Mouse (Mus musculus): ENCODE measurements around the gene Gm49387. TPM values are rescaled to one million over a fixed set of nuclear protein-coding genes. Genes with fewer than 3 reads are reported as not detected.
A peak's percentile ranks its signal among the peaks of the same experiment; 100 is the strongest.

Gm49387 gene
- total RNA-seq, 2 experiments from 2014 or later: not detected

GRCm38 (mm10) chr14:31662555-31663211 is 22.0 kb upstream of the Gm49387 start:
- DNase-seq (ENCODE audit: low spot score): peak; percentile 89

GRCm38 (mm10) chr14:31661671-31662554 is 21.2 kb upstream of the Gm49387 start:
- DNase-seq (ENCODE audit: low spot score): peak; percentile 92

- no peak for DNase-seq (ENCODE audit: low spot score)
Measured at GRCm38 (mm10) chr14:31660312-31661093, 19.8 kb upstream of the Gm49387 start.

- peak; percentile 79 for DNase-seq (ENCODE audit: low spot score)
Measured at GRCm38 (mm10) chr14:31659501-31660181, 19.0 kb upstream of the Gm49387 start.

- no peak for DNase-seq (ENCODE audit: low spot score)
Measured at GRCm38 (mm10) chr14:31658126-31658680, 17.5 kb upstream of the Gm49387 start.

GRCm38 (mm10) chr14:31656857-31657645 is 16.4 kb upstream of the Gm49387 start:
- peak; percentile 75 for DNase-seq (ENCODE audit: low spot score)

- DNase-seq (ENCODE audit: low spot score): no peak
Measured at GRCm38 (mm10) chr14:31656386-31656785, 15.7 kb upstream of the Gm49387 start.

- DNase-seq (ENCODE audit: low spot score): no peak
Measured at GRCm38 (mm10) chr14:31655406-31655805, 14.7 kb upstream of the Gm49387 start.

- no peak for DNase-seq (ENCODE audit: low spot score)
Measured at GRCm38 (mm10) chr14:31654816-31655215, 14.1 kb upstream of the Gm49387 start.

GRCm38 (mm10) chr14:31653101-31653875 is 12.6 kb upstream of the Gm49387 start:
- DNase-seq (ENCODE audit: low spot score): no peak

GRCm38 (mm10) chr14:31652624-31653023 is 11.9 kb upstream of the Gm49387 start:
- DNase-seq (ENCODE audit: low spot score): no peak

GRCm38 (mm10) chr14:31652106-31652505 is 11.4 kb upstream of the Gm49387 start:
- no peak for DNase-seq (ENCODE audit: low spot score)

- DNase-seq (ENCODE audit: low spot score): no peak
Measured at GRCm38 (mm10) chr14:31651206-31651605, 10.5 kb upstream of the Gm49387 start.

- no peak for DNase-seq (ENCODE audit: low spot score)
Measured at GRCm38 (mm10) chr14:31650347-31650746, 9.7 kb upstream of the Gm49387 start.

- DNase-seq (ENCODE audit: low spot score): no peak
Measured at GRCm38 (mm10) chr14:31647991-31648390, 7.3 kb upstream of the Gm49387 start.

- no peak for DNase-seq (ENCODE audit: low spot score)
Measured at GRCm38 (mm10) chr14:31645920-31646319, 5.2 kb upstream of the Gm49387 start.

- DNase-seq (ENCODE audit: low spot score): no peak
Measured at GRCm38 (mm10) chr14:31644931-31645547, 4.4 kb upstream of the Gm49387 start.

- no peak for DNase-seq (ENCODE audit: low spot score)
Measured at GRCm38 (mm10) chr14:31644183-31644830, 3.6 kb upstream of the Gm49387 start.

All from gastrocnemius, adult 18-20 months (tissue).